Mouse (Mus musculus) right cerebral cortex, postnatal 25 days (tissue): Measurements from ENCODE around the gene Cpvl.

Experiments
- DNase-seq: peaks from one replicate; pipeline ENCODE4 v3.0.0; 2022

Cpvl gene

GRCm38 (mm10) chr6:53978571-53978970, at the start of gene Cpvl:
Cpvl (minus strand) TSS chr6:53978671.
- no peak for DNase-seq

- no peak for DNase-seq
These were observed 45.4 kb upstream of the Cpvl start for GRCm38 (mm10) chr6:54023846-54024245.

GRCm38 (mm10) chr6:54021123-54021789, 42.8 kb upstream of the Cpvl start:
- no peak for DNase-seq

- DNase-seq, result no peak
These were observed 40.4 kb upstream of the Cpvl start for GRCm38 (mm10) chr6:54018861-54019260.

GRCm38 (mm10) chr6:54018038-54018437, 39.6 kb upstream of the Cpvl start:
- no peak for DNase-seq

GRCm38 (mm10) chr6:54012163-54012562, 33.7 kb upstream of the Cpvl start:
- no peak for DNase-seq

- no peak for DNase-seq
These were observed 31.9 kb upstream of the Cpvl start for GRCm38 (mm10) chr6:54010362-54010761.

- no peak for DNase-seq
These were observed 30.8 kb upstream of the Cpvl start for GRCm38 (mm10) chr6:54009293-54009692.

GRCm38 (mm10) chr6:54008448-54009120, 30.1 kb upstream of the Cpvl start:
- DNase-seq, result no peak

- DNase-seq, result no peak
These were observed 26.8 kb upstream of the Cpvl start for GRCm38 (mm10) chr6:54005302-54005701.

GRCm38 (mm10) chr6:53996226-53996955, 17.9 kb upstream of the Cpvl start:
- DNase-seq, result no peak

- DNase-seq, result no peak
These were observed 17.0 kb upstream of the Cpvl start for GRCm38 (mm10) chr6:53995519-53995918.

- no peak for DNase-seq
These were observed 13.9 kb upstream of the Cpvl start for GRCm38 (mm10) chr6:53992386-53992785.

- DNase-seq, result no peak
These were observed 8.8 kb upstream of the Cpvl start for GRCm38 (mm10) chr6:53987235-53987634.

GRCm38 (mm10) chr6:53986273-53986985, 8.0 kb upstream of the Cpvl start:
- no peak for DNase-seq

GRCm38 (mm10) chr6:53983820-53984219, 5.3 kb upstream of the Cpvl start:
- no peak for DNase-seq

- no peak for DNase-seq
These were observed 4.1 kb upstream of the Cpvl start for GRCm38 (mm10) chr6:53982612-53983011.

GRCm38 (mm10) chr6:53982047-53982600, 3.7 kb upstream of the Cpvl start:
- DNase-seq, result no peak

- no peak for DNase-seq
These were observed 2.5 kb upstream of the Cpvl start for GRCm38 (mm10) chr6:53980817-53981480.

GRCm38 (mm10) chr6:53974040-53974439, 4.4 kb downstream of the Cpvl start:
- DNase-seq, result no peak

- no peak for DNase-seq
These were observed 5.0 kb downstream of the Cpvl start for GRCm38 (mm10) chr6:53973468-53973867.

- DNase-seq, result no peak
These were observed 6.2 kb downstream of the Cpvl start for GRCm38 (mm10) chr6:53972238-53972743.
